Mouse (Mus musculus) ES-Bruce4 (cell line): ENCODE results near the gene Gstt1.

Experiments used
- CTCF ChIP-seq: IDR thresholded peaks from one replicate; pipeline ENCODE4 v1.8.1; 2011; ENCODE audit warnings: low read depth, low read length
- POLR2A ChIP-seq: IDR thresholded peaks from one replicate; pipeline ENCODE4 v1.8.1; 2011; ENCODE audit warnings: low read length; ENCODE audit not compliant: insufficient read depth

GRCm38 (mm10) chr10:75835761-75836531 is 37.6 kb upstream of the Gstt1 start:
- TF ChIP-seq CTCF (no peak), POLR2A (no peak)
